Mouse (Mus musculus) monocyte, adult 5-6 weeks (primary cell): ENCODE data around the gene Ttc39b. TPM values are rescaled to one million over a fixed set of nuclear protein-coding genes. Genes with fewer than 3 reads are reported as not detected.

Source experiments
- ATAC-seq: fragments of 153-309, 156-312 bp; replicated peaks from 2 replicates; pipeline ENCODE4 v1.8.0; 2017; ENCODE audit warnings: mild to moderate bottlenecking; ENCODE audit not compliant: low TSS enrichment, insufficient number of reproducible peaks, severe bottlenecking, poor library complexity, low FRiP score
- total RNA-seq: library from RNA; stranded (forward); fragments of 200-1000, 200-491, 200-594 nt; gene quantifications from 3 replicates; pipeline ENCODE4 v1.2.3, GENCODE M21; 2017

Ttc39b gene
- total RNA-seq, 1 experiment from 2014 or later: 21.4 TPM

- no peak for ATAC-seq
Observed at GRCm38 (mm10) chr4:83215776-83216175, 108.3 kb downstream of the Ttc39b start.

- ATAC-seq: no peak
Observed at GRCm38 (mm10) chr4:83214822-83215558, 109.1 kb downstream of the Ttc39b start.

GRCm38 (mm10) chr4:83213752-83214151 lies 110.3 kb downstream of the Ttc39b start:
- no peak for ATAC-seq

- no peak for ATAC-seq
Observed at GRCm38 (mm10) chr4:83211709-83212108, 112.3 kb downstream of the Ttc39b start.

- ATAC-seq: no peak
Observed at GRCm38 (mm10) chr4:83210437-83210836, 113.6 kb downstream of the Ttc39b start.

- no peak for ATAC-seq
Observed at GRCm38 (mm10) chr4:83206803-83207586, 117.1 kb downstream of the Ttc39b start.

- no peak for ATAC-seq
Observed at GRCm38 (mm10) chr4:83206416-83206802, 117.6 kb downstream of the Ttc39b start.

GRCm38 (mm10) chr4:83199391-83199790 lies 124.7 kb downstream of the Ttc39b start:
- no peak for ATAC-seq

GRCm38 (mm10) chr4:83198123-83198522 lies 125.9 kb downstream of the Ttc39b start:
- no peak for ATAC-seq

GRCm38 (mm10) chr4:83189736-83190135 lies 134.3 kb downstream of the Ttc39b start:
- no peak for ATAC-seq

GRCm38 (mm10) chr4:83187324-83187723 lies 136.7 kb downstream of the Ttc39b start:
- no peak for ATAC-seq

- ATAC-seq: no peak
Observed at GRCm38 (mm10) chr4:83186448-83186847, 137.6 kb downstream of the Ttc39b start.

- ATAC-seq: no peak
Observed at GRCm38 (mm10) chr4:83183288-83183930, 140.6 kb downstream of the Ttc39b start.

GRCm38 (mm10) chr4:83182178-83183068 lies 141.6 kb downstream of the Ttc39b start:
- ATAC-seq: no peak

- ATAC-seq: no peak
Observed at GRCm38 (mm10) chr4:83177471-83177870, 146.6 kb downstream of the Ttc39b start.

GRCm38 (mm10) chr4:83174946-83175345 lies 149.1 kb downstream of the Ttc39b start:
- no peak for ATAC-seq

- ATAC-seq: no peak
Observed at GRCm38 (mm10) chr4:83172278-83172677, 151.8 kb downstream of the Ttc39b start.

- ATAC-seq: no peak
Observed at GRCm38 (mm10) chr4:83170741-83171140, 153.3 kb downstream of the Ttc39b start.
